Mouse (Mus musculus): ENCODE measurements around the gene Prkacb.

GRCm38 (mm10) chr3:146769569-146769939 is 43.2 kb downstream of the Prkacb start:
- TF ChIP-seq POLR2A (IDR thresholded peaks at IDR 0.05; ENCODE audit: extremely low read depth, insufficient read depth, low read length) (no peak), CTCF (IDR thresholded peaks at IDR 0.05; ENCODE audit: low read depth, low read length) (no peak)

All from liver, adult 2 months (tissue).